Mouse (Mus musculus) MEL (cell line): ENCODE results near the gene Oxld1. TPM values are rescaled to one million over a fixed set of nuclear protein-coding genes. Genes with fewer than 3 reads are reported as not detected.
"Not testable (repeated sequence)": the region's sequence is repeated elsewhere in the genome, so short reads cannot be mapped to it uniquely, and the experiment has no call there.

Experiments
- DNase-seq: peaks from one replicate; pipeline ENCODE4 v3.0.0; 2011; ENCODE audit warnings: low read depth, low spot score
- H3K27ac ChIP-seq: 2 replicates; pipeline ENCODE4 v1.5.1; 2012; ENCODE audit warnings: low read depth, mild to moderate bottlenecking, control low read depth, low read length, moderate library complexity; ENCODE audit not compliant: control insufficient read depth
- H3K27me3 ChIP-seq, 2 experiments: fragments of 150-350 bp in 1 of 2; sonication (generic) in 1 of 2; 2 replicates each; pipeline ENCODE4 v1.6.1; 2012; ENCODE audit warnings: low read length in 2 of 2, mild to moderate bottlenecking in 2 of 2, improper control_type of control experiment in 1 of 2, moderate library complexity in 1 of 2; ENCODE audit not compliant: insufficient read depth in 2 of 2, control insufficient read depth in 1 of 2
- H3K36me3 ChIP-seq, 2 experiments: 2 replicates each; pipeline ENCODE4 v1.6.1; 2012 to 2014; ENCODE audit warnings: low read length in 2 of 2, improper control_type of control experiment in 1 of 2, inconsistent platforms in 1 of 2, mild to moderate bottlenecking in 1 of 2; ENCODE audit not compliant: insufficient read depth in 2 of 2, control insufficient read depth in 1 of 2
- H3K4me1 ChIP-seq, 2 experiments: fragments of 150-350 bp in 1 of 2; sonication (generic) in 1 of 2; 2 replicates each; pipeline ENCODE4 v1.6.1; 2012; ENCODE audit warnings: low read length in 2 of 2, improper control_type of control experiment in 1 of 2, mild to moderate bottlenecking in 1 of 2; ENCODE audit not compliant: insufficient read depth in 2 of 2, control insufficient read depth in 1 of 2
- H3K4me3 ChIP-seq, 2 experiments: fragments of 150-350 bp in 1 of 2; sonication (generic) in 1 of 2; 2 replicates each; pipeline ENCODE4 v1.5.1; 2012; ENCODE audit warnings: low read depth in 2 of 2, low read length in 2 of 2, mild to moderate bottlenecking in 2 of 2, moderate library complexity in 2 of 2, control low read depth in 1 of 2, improper control_type of control experiment in 1 of 2; ENCODE audit not compliant: control insufficient read depth in 1 of 2, insufficient read depth in 1 of 2
- H3K79me2 ChIP-seq: 2 replicates; pipeline ENCODE4 v1.6.1; 2012; ENCODE audit warnings: mild to moderate bottlenecking, low read length, moderate library complexity; ENCODE audit not compliant: control insufficient read depth, poor library complexity, insufficient read depth
- H3K9ac ChIP-seq: 2 replicates; pipeline ENCODE4 v1.6.1; 2012; ENCODE audit warnings: low read depth, mild to moderate bottlenecking, control low read depth, low read length, moderate library complexity; ENCODE audit not compliant: control insufficient read depth, poor library complexity, severe bottlenecking
- H3K9me3 ChIP-seq: fragments of 150-350 bp; sonication (generic); replicated peaks from 2 replicates; pipeline ENCODE4 v1.6.1; 2012; ENCODE audit warnings: mild to moderate bottlenecking, low read length, improper control_type of control experiment, moderate library complexity; ENCODE audit not compliant: insufficient read depth
- CTCF ChIP-seq, 3 experiments: IDR thresholded peaks in 2 of 3; conservative IDR thresholded peaks in 1 of 3; 2 replicates each; pipeline ENCODE4 v1.5.1; 2011 to 2012; ENCODE audit warnings: low read length in 3 of 3, low read depth in 2 of 3, mild to moderate bottlenecking in 2 of 3, improper control_type of control experiment in 1 of 3, inconsistent platforms in 1 of 3, mixed read lengths in 1 of 3, moderate library complexity in 1 of 3; ENCODE audit not compliant: control insufficient read depth in 1 of 3, insufficient read depth in 1 of 3, poor library complexity in 1 of 3, severe bottlenecking in 1 of 3
- ZNF384 ChIP-seq: IDR thresholded peaks from 2 replicates; pipeline ENCODE4 v1.6.1; 2012; ENCODE audit warnings: low read depth, mild to moderate bottlenecking, inconsistent platforms, low read length, improper control_type of control experiment
- polyA plus RNA-seq, 2 experiments: library from polyadenylated mRNA; stranded (reverse) in 1 of 2; unstranded in 1 of 2; fragments of >175 nt in 1 of 2; fragments of >200 nt in 1 of 2; gene quantifications; 2 replicates each; pipeline versions ENCODE4 v1.2.1 to v1.2.4; 2012; ENCODE audit warnings: low replicate concordance in 2 of 2, low read depth in 1 of 2; ENCODE audit not compliant: insufficient read length in 2 of 2, insufficient read depth in 1 of 2, missing spikeins in 1 of 2
- total RNA-seq: library from RNA; depleted of rRNA; stranded (reverse); fragments of 300-350 nt; gene quantifications from 2 replicates; pipeline ENCODE4 v1.2.3, GENCODE M21; 2012; rRNA removed

Gene Oxld1
- total and polyA plus RNA-seq, 3 experiments: 15.9 to 17.5 TPM; not detected in 1

- peaks cover 0 to 50% of the 10 kb centered on the region in 2 experiments; a peak in 2 of 4 replicates for H3K36me3 ChIP-seq
- not testable (repeated sequence) for H3K9ac ChIP-seq, H3K79me2 ChIP-seq, DNase-seq, H3K27ac ChIP-seq, H3K4me1 ChIP-seq, H3K9me3 ChIP-seq, H3K27me3 ChIP-seq, H3K4me3 ChIP-seq
- TF ChIP-seq CTCF (IDR thresholded peaks at IDR 0.05 in 2 of 3, conservative IDR thresholded peaks at IDR 0.05 in 1 of 3; ENCODE audit: control insufficient read depth in 1 of 3, insufficient read depth in 1 of 3, low read depth in 2 of 3, low read length in 3 of 3, poor library complexity in 1 of 3, severe bottlenecking in 1 of 3) (0 out of 6 replicates have a peak, but pooled peaks of 1 of the 3 experiments have one; percentile 3), ZNF384 (peak; percentile 74)
Observed at GRCm38 (mm10) chr11:120413621-120414020, 44.2 kb downstream of the Oxld1 start.

Other genes starting within 250 kb of the Oxld1 start
- gene Bahcc1, start 225.1 kb downstream of the Oxld1 start, total RNA-seq: 0.03 and 0.04 TPM in 2 replicates
- gene Bahcc1, start 225.1 kb downstream of the Oxld1 start, polyA plus RNA-seq: under 1 TPM in 1 of 2 experiments, not detected in 1; 0.26 TPM
- 1,328 and 1,871 TPM in 2 replicates for gene Actg1, start 109.5 kb downstream of the Oxld1 start, total RNA-seq
- 1,000 to 10,000 TPM in 1 of 2 experiments, 100 to 1,000 TPM in 1; 899 to 1,784 TPM for gene Actg1, start 109.5 kb downstream of the Oxld1 start, polyA plus RNA-seq
- 0.29 and 0.62 TPM in 2 replicates for gene Fscn2, start 96.5 kb downstream of the Oxld1 start, total RNA-seq
- gene Fscn2, start 96.5 kb downstream of the Oxld1 start, polyA plus RNA-seq: under 1 TPM in 1 of 2 experiments, not detected in 1; 0.61 TPM
- gene Faap100, start 79.3 kb downstream of the Oxld1 start, total RNA-seq: 34.9 and 45.7 TPM in 2 replicates
- gene Faap100, start 79.3 kb downstream of the Oxld1 start, polyA plus RNA-seq: 10 to 100 TPM in 1 of 2 experiments, not detected in 1; 27.1 TPM
- 77.4 and 88.3 TPM in 2 replicates for gene Nploc4, start 20.4 kb downstream of the Oxld1 start, total RNA-seq
- 100 to 1,000 TPM; 117 to 352 TPM for gene Nploc4, start 20.4 kb downstream of the Oxld1 start, polyA plus RNA-seq
- 0.20 and 0.65 TPM in 2 replicates for gene Tspan10, start 15.4 kb downstream of the Oxld1 start, total RNA-seq
- gene Tspan10, start 15.4 kb downstream of the Oxld1 start, polyA plus RNA-seq: under 1 TPM in 1 of 2 experiments, not detected in 1; 0.29 TPM
- gene Pde6g, start 4.6 kb downstream of the Oxld1 start, total RNA-seq: 0.35 and 0.46 TPM in 2 replicates
- under 1 TPM in 1 of 2 experiments, not detected in 1; 0.84 TPM for gene Pde6g, start 4.6 kb downstream of the Oxld1 start, polyA plus RNA-seq
- gene Ccdc137, start within 50 bp of the Oxld1 start, total RNA-seq: 66.1 and 104 TPM in 2 replicates
- gene Ccdc137, start within 50 bp of the Oxld1 start, polyA plus RNA-seq: 100 to 1,000 TPM in 1 of 2 experiments, not detected in 1; 116 TPM
- gene Arl16, start 9.5 kb upstream of the Oxld1 start, total RNA-seq: 19.8 and 20.8 TPM in 2 replicates
- gene Arl16, start 9.5 kb upstream of the Oxld1 start, polyA plus RNA-seq: 10 to 100 TPM in 1 of 2 experiments, not detected in 1; 20.0 TPM
- 401 and 457 TPM in 2 replicates for gene Mrpl12, start 26.5 kb upstream of the Oxld1 start, total RNA-seq
- 100 to 1,000 TPM; 374 to 461 TPM for gene Mrpl12, start 26.5 kb upstream of the Oxld1 start, polyA plus RNA-seq
- 40.4 and 52.0 TPM in 2 replicates for gene Slc25a10, start 33.8 kb upstream of the Oxld1 start, total RNA-seq
- gene Slc25a10, start 33.8 kb upstream of the Oxld1 start, polyA plus RNA-seq: 10 to 100 TPM in 1 of 2 experiments, not detected in 1; 53.6 TPM
- not detected in 2 replicates for gene Gcgr, start 72.6 kb upstream of the Oxld1 start, total RNA-seq
- gene Gcgr, start 72.6 kb upstream of the Oxld1 start, polyA plus RNA-seq: not detected
- 27.2 and 36.6 TPM in 2 replicates for gene Mcrip1, start 91.7 kb upstream of the Oxld1 start, total RNA-seq
- gene Mcrip1, start 91.7 kb upstream of the Oxld1 start, polyA plus RNA-seq: 10 to 100 TPM in 1 of 2 experiments, not detected in 1; 83.5 TPM
- gene Ppp1r27, start 93.1 kb upstream of the Oxld1 start, total RNA-seq: not detected in 2 replicates
- not detected for gene Ppp1r27, start 93.1 kb upstream of the Oxld1 start, polyA plus RNA-seq
- gene P4hb, start 115.2 kb upstream of the Oxld1 start, total RNA-seq: 625 and 639 TPM in 2 replicates
- 1,000 to 10,000 TPM in 1 of 2 experiments, 100 to 1,000 TPM in 1; 563 to 1,152 TPM for gene P4hb, start 115.2 kb upstream of the Oxld1 start, polyA plus RNA-seq
- 364 and 367 TPM in 2 replicates for gene Arhgdia, start 123.6 kb upstream of the Oxld1 start, total RNA-seq
- 100 to 1,000 TPM; 601 to 821 TPM for gene Arhgdia, start 123.6 kb upstream of the Oxld1 start, polyA plus RNA-seq
- gene Alyref, start 140.3 kb upstream of the Oxld1 start, total RNA-seq: 1,072 and 1,078 TPM in 2 replicates
- gene Alyref, start 140.3 kb upstream of the Oxld1 start, polyA plus RNA-seq: 100 to 1,000 TPM in 1 of 2 experiments, not detected in 1; 600 TPM
- gene Anapc11, start 140.4 kb upstream of the Oxld1 start, total RNA-seq: 97.3 and 130 TPM in 2 replicates
- gene Anapc11, start 140.4 kb upstream of the Oxld1 start, polyA plus RNA-seq: 100 to 1,000 TPM in 1 of 2 experiments, not detected in 1; 120 TPM
- 0.27 and 0.62 TPM in 2 replicates for gene Npb, start 150.4 kb upstream of the Oxld1 start, total RNA-seq
- 1 to 10 TPM in 1 of 2 experiments, not detected in 1; 1.7 TPM for gene Npb, start 150.4 kb upstream of the Oxld1 start, polyA plus RNA-seq
- 71.8 and 86.7 TPM in 2 replicates for gene Pcyt2, start 159.9 kb upstream of the Oxld1 start, total RNA-seq
- 10 to 100 TPM in 1 of 2 experiments, not detected in 1; 87.3 TPM for gene Pcyt2, start 159.9 kb upstream of the Oxld1 start, polyA plus RNA-seq
- gene Sirt7, start 167.2 kb upstream of the Oxld1 start, total RNA-seq: 61.6 and 78.2 TPM in 2 replicates
- 10 to 100 TPM in 1 of 2 experiments, not detected in 1; 72.3 TPM for gene Sirt7, start 167.2 kb upstream of the Oxld1 start, polyA plus RNA-seq
- 26.5 and 29.7 TPM in 2 replicates for gene Mafg, start 175.5 kb upstream of the Oxld1 start, total RNA-seq
- 100 to 1,000 TPM in 1 of 2 experiments, 10 to 100 TPM in 1; 54.0 to 113 TPM for gene Mafg, start 175.5 kb upstream of the Oxld1 start, polyA plus RNA-seq
- gene Pycr1, start 185.7 kb upstream of the Oxld1 start, total RNA-seq: 2.6 and 7.1 TPM in 2 replicates
- 10 to 100 TPM in 1 of 2 experiments, not detected in 1; 15.3 TPM for gene Pycr1, start 185.7 kb upstream of the Oxld1 start, polyA plus RNA-seq
- not detected in 2 replicates for gene Myadml2, start 190.1 kb upstream of the Oxld1 start, total RNA-seq
- not detected for gene Myadml2, start 190.1 kb upstream of the Oxld1 start, polyA plus RNA-seq
- gene Notum, start 203.1 kb upstream of the Oxld1 start, total RNA-seq: not detected in 2 replicates
- not detected for gene Notum, start 203.1 kb upstream of the Oxld1 start, polyA plus RNA-seq
- 31.9 and 36.2 TPM in 2 replicates for gene Aspscr1, start 214.9 kb upstream of the Oxld1 start, total RNA-seq
- gene Aspscr1, start 214.9 kb upstream of the Oxld1 start, polyA plus RNA-seq: 10 to 100 TPM in 1 of 2 experiments, not detected in 1; 72.5 TPM